Mouse (Mus musculus) left cerebral cortex, adult 8-10 months (tissue): ENCODE measurements around the gene Nrde2. TPM values are rescaled to one million over a fixed set of nuclear protein-coding genes. Genes with fewer than 3 reads are reported as not detected.

Experiments used
- DNase-seq, 2 experiments: peaks; one replicate each; pipeline ENCODE4 v3.0.0; 2022; ENCODE audit warnings: low spot score in 2 of 2
- total RNA-seq, 4 experiments: library from RNA; stranded (reverse); gene quantifications; 2 replicates each; pipeline ENCODE4 v1.2.4; 2022

The Nrde2 gene
- total RNA-seq, 4 experiments from 2014 or later, result 18.0 to 21.0 (median 19.7) TPM

DNA sequence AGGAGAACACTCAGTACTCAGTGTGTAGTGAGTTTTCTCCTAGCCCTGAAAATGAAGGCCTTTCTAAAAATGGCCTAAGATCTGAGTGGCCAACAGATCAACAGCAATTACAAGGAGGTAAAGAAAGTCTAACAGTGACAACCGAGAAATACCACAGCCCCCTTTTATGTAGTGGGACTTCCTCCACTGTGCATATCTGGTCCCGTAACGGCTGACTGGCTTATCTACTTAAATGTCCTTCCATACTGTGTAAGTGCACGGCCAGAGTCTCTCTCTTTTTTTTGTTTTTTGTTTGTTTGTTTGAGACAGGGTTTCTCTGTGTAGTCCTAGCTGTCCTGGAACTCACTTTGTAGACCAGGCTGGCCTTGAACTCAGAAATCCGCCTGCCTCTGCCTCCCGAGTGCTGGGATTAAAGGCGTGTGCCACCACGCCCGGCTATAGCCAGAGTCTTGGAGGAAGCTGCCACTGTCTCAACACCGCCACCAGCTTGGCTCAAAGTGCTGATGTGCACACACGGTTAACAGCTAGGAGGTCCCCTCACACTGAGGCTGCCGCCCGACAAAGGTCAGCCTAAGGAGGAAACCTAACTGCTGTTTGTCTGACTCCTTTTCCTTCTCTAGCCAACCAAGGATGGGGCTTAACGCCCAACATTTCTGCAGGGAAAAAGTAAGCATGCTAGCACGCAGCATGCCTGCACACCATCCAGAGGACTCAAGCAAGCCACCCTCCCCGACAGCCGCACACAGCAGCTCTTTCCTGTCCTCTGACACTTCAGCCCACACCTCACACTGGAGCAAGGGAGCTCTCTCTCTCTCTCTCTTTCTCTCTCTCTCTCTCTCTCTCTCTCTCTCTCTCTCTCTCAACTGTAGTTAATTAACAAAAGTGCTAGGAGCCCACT lies 32.2 kb downstream of the Nrde2 start:
- DNase-seq, result no peak

GRCm38 (mm10) chr12:100124913-100125798 lies 34.3 kb downstream of the Nrde2 start:
- DNase-seq, result no peak

GRCm38 (mm10) chr12:100123476-100123875 lies 36.0 kb downstream of the Nrde2 start:
- peak in 1 of 2 experiments; percentile 89 for DNase-seq

DNA sequence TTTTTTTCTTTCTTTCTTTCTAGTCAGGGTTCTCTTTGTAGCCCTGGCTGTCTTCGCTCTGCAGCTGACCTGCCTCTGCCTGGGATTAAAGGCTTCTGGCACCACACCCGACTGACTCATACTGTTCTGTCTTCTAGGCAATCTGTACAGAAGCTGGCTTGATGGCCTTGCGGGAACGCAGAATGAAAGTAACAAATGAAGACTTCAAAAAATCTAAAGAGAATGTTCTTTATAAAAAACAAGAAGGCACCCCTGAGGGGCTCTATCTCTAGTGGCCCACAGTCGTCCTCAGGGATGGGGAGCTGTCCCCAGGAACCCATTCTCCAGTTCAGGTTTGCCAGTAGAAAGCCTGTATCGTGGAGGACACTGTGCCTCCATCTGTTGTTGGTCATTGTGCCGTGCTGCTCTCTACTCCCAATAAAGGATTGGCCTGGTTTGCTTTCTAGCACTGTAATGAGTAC lies 36.5 kb downstream of the Nrde2 start:
- DNase-seq, result no peak

GRCm38 (mm10) chr12:100115982-100116381 lies 43.5 kb downstream of the Nrde2 start:
- DNase-seq, result no peak

GRCm38 (mm10) chr12:100109986-100110696 lies 49.3 kb downstream of the Nrde2 start, which contains the start of gene Psmc1:
Psmc1 (plus strand) TSS chr12:100110154.
- peak; percentile 70 to 75 for DNase-seq

GRCm38 (mm10) chr12:100107436-100107835 lies 52.0 kb downstream of the Nrde2 start:
- DNase-seq, result no peak

DNA sequence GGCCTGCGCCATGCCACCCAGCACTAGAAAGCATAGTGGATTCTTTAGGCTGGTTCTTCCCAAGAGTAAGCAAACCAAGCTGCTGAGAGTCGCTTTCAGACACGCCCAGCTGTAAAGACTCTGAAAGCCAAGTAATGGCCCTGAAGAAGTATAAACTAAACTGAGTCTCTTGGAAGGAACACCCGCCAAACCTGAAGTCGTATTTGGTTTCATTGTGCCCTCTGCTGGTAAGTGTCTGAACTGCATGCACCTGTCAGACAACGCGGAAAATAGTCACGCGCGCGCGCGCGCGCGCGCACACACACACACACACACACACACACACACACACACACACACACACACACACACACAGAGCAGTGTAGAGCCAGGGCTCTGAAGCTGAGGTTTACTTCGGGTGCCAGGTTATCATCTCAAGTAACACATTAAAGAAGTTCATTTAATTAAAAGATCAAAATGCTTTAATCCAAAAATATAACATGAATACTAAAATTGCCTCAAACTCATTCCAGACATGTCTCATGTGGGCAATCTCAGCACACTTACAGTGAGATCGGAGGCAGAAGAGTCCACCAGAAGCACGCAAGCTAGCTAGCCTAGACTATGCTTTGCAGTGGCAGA lies 53.1 kb downstream of the Nrde2 start:
- DNase-seq, result no peak

DNA sequence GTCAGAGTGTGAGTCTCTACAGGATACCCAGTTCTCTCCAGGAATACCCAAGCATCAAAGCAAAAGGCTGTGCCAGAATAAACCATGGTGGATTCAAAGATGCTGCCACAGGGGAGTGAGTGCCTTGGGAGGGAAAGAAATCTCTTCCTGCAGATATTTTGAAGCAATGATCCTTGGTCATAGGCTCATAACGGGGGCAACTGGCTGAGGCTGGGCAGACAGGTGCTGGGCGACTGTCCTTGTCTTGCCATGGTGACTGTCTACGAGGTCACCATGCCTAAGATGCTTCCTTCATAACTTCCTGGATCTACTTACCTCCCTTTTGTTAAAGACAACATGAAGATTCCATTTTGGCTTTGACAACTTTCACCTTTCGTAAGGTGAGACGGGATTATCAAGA lies 54.9 kb downstream of the Nrde2 start:
- DNase-seq, result no peak

DNA sequence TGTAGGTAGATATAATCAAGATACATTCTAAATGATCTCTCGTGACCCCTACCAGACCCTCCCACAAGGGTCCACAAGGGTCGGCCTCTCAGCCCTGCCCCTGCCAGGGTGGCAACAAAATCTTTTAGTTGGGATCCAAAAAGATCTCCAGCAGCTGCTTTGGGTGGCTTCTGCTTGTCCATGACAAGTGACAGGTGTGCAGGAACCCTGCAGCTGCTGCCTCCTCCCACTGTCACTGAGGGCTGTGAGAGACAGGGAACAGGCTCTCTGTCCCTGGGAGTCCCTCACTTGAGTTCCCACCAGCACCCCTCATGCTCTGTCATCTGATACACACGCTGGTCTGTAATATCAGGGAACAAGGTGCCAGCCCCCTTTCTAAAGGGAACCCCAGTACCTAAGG lies 57.8 kb downstream of the Nrde2 start:
- no peak for DNase-seq

DNA sequence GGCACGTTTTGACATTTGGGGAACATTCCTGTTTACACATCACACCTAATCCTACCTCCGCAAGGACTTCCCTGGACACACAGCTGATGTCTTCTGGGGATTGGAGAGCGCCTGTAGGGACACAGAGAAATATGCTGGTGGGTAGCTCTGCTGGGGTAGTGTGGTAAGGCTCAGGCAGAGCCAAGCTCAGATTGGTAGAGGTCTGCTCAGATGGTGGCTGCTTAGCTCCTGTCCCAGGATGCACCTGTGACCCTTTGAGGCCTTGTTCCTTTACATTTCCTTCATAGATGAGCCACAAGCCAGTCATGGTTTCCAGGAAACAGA lies 58.8 kb downstream of the Nrde2 start:
- DNase-seq, result no peak

GRCm38 (mm10) chr12:100099971-100100706 lies 59.3 kb downstream of the Nrde2 start:
- DNase-seq, result no peak

DNA sequence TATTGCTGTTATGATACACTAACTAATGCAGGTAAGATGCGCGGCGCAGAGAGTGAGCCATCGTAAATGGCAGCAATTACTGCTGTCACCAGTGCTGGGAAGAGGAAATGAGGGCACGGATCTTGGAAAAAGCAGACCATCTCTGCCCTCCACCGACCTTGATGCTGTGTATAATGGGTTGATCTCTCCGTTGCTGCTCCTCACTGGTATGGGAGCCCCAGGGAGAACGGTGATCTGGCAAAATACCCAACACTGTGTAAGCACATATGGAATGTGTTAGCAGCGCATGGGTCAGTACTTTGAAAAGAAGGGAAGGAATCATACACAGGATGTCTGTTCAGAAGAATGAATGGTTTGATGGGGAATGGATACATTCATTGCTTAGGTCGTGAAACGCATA lies 66.4 kb downstream of the Nrde2 start:
- no peak for DNase-seq

- no peak for DNase-seq
Observed at GRCm38 (mm10) chr12:100090750-100091149, 68.7 kb downstream of the Nrde2 start.

DNA sequence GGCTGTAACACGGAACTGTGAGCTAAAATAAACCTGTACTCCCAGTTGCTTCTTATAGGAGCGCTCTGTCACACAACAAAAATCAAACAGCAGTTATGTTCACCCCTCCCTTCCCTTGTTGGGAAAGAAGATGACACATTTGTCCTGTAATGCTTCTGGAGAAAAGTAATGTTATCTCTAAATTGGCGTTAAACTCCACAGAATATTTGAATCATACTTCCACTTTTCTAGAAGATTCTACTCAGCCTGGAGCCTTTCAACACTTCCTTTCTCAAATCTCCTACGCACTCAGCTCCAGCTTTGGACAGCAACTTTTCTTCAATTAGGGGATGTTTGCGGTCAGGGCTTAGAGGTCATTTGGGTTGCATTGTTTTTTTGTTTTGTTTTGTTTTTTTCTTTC lies 70.2 kb downstream of the Nrde2 start:
- no peak for DNase-seq

GRCm38 (mm10) chr12:100088026-100088425 lies 71.4 kb downstream of the Nrde2 start:
- no peak for DNase-seq

GRCm38 (mm10) chr12:100079636-100080286 lies 79.7 kb downstream of the Nrde2 start:
- no peak for DNase-seq

DNA sequence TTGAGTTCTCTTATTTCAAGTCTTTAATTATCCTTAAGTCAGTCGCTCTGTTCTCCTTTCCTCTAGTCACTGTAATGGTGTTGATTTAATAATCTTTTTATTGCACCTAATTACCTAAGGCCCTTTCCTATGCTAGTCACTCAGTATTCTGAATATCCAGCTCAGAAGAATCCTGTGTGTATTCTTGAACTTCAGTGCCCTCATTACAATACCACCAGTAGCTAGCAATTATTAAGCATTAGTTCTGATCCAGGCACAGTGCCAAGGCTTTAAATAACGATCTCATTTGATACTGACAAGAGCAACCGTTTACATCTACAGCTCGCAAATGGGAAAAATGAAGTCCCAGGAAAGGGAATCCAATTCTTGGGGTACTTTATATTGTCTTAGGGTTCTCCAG lies 83.7 kb downstream of the Nrde2 start:
- DNase-seq, result no peak
